Mouse (Mus musculus) cerebellum, adult 2 months (tissue): Measurements from ENCODE around the gene Mphosph9.

Source experiments
- CTCF ChIP-seq: fragments of 200-500 bp; IDR thresholded peaks from 2 replicates; pipeline ENCODE4 v1.5.1; 2011; ENCODE audit warnings: low read depth, mild to moderate bottlenecking, control low read depth, low read length, moderate library complexity, borderline replicate concordance; ENCODE audit not compliant: insufficient read depth
- POLR2A ChIP-seq: fragments of 200-500 bp; IDR thresholded peaks from 2 replicates; pipeline ENCODE4 v1.6.1; 2011; ENCODE audit warnings: low read length, control low read depth, borderline replicate concordance; ENCODE audit not compliant: insufficient read depth

GRCm38 (mm10) chr5:124337103-124337502, 9.3 kb upstream of the Mphosph9 start:
- TF ChIP-seq CTCF = no peak
- no peak for TF ChIP-seq POLR2A
